Mouse (Mus musculus) frontal cortex, postnatal 10 days (tissue): ENCODE measurements around the gene Cradd.

ENCODE experiments used
- DNase-seq, 2 experiments: peaks; one replicate each; pipeline ENCODE4 v3.0.0; 2022; ENCODE audit warnings: low spot score in 2 of 2, mixed read lengths in 1 of 2

The Cradd gene

DNA sequence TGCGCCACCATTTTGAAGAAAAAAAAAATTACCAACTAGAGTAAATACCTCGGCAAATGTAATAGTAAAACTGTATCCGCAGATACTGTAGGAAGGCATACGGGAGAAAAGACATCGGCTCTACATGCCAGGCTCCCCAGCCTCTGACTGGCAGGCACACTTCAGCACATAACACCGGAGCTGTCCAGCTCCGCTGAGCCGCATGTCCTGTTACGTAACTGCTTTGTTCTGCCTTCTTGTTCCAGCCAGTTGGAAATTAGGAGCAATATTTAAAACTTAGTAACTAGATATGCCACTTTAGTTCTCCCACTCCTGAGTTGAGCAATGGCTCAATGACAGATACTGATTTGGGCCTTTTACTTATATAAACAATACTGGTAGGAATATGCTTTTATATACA, 48.4 kb downstream of the Cradd start:
- DNase-seq: no peak

DNA sequence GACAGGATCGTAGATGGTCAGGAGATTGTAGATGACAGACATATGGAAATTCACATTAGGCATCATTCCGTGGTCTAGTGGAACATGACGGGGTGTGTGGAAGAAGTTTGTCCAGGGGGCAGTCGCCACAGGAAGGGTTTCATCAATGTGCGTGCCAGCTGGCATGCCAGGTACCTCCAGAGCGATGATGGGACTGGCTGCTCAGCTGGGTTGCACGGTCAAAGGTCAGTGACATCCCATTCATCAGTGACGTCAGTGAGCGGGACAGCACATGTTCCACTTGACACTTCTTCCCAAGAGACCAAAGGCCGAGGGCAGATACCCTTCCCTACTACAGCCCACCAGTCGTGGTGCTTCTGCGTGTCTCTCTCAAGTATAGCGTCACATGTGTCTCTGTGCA, 50.7 kb downstream of the Cradd start:
- no peak for DNase-seq

DNA sequence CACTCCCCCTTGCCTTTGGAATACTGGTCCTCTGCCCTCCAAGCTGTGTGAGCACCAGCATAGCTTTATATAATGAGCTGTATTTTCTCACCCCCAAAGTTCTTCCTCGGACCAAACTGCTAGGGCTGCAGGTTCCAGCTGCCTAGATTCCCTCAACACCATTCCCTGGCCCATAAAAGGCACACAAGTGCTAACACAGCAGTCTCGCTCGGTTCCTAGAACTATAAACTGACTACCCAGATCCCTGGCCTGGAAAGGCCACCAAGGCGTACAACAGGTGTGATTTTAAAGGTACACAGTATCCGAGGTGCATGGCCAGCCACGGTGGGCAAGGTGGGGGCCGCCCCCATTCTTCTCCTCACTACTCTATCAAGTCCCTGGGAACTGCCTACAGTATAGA, 54.8 kb downstream of the Cradd start:
- DNase-seq: no peak

DNA sequence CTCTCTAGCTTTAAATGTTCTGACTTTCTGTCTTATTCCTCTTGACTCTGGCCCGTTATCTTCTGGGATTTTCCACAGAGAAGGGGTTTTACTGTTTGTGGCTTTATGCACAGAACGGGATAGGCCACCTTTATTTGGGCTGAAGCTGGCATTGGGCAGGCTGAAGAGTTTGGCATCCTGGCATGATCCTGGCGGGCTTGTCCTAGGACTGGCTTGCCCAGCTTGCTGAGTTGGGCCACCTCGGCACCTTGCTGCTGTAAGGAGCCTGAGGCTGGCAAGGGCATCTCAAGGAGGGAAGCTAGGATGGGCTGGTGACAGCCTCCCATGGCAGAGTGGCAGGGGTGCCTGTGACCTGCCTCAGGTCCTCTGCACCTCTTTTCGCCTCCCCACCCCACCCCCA, 55.6 kb downstream of the Cradd start:
- no peak for DNase-seq

DNA sequence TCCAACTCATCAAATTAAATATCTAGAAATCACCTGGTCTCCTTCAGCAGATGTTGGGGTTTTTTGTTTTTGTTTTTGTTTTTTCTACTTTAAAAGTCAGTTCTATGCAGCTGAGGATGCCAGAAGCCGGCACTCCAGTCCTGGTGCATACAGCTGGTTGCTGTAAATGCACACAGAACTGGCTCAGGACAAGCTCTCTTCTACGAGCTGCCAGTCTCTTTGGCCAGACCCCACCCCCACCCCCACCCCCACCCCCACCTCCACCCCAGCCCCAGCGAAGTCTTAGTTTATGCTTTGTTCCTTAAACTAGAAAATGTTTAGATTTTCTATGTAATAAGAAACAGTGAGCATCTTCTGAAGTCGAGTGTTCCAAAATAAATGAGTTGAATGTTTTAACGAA, 57.0 kb downstream of the Cradd start:
- DNase-seq: no peak

DNA sequence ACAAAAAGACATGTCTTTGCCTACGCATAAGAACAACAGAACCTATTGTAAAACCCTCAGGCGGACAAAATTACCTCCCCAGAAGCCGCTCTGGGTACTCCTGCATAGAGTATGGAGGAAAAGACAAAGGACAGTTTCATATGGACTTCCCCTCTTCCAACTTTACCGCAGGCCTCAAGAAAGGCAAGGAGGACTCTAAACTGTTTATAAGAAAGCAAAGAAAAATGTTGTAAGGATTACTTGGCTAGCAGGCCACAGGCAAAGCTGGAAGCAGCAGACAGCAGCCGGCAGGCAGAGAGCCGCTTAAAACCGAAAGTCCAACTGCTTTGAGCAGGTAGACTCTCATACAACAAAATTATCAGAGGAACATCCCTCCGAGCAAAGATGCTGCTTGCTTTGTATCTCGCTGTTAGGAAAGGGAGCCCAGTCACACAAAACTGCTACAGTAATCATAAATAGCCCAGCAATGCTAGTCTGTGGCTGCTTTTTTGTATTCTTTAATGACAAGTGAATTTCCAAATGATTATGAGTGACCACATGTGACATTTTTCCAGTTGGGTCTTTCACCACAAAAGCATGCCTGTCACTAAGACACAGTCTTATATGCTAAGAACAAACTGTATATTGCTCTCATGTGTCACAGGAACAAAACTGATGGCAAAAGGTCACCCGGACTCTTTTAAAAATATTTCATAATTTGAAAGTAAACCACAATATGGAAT, 57.7 kb downstream of the Cradd start:
- DNase-seq: no peak

DNA sequence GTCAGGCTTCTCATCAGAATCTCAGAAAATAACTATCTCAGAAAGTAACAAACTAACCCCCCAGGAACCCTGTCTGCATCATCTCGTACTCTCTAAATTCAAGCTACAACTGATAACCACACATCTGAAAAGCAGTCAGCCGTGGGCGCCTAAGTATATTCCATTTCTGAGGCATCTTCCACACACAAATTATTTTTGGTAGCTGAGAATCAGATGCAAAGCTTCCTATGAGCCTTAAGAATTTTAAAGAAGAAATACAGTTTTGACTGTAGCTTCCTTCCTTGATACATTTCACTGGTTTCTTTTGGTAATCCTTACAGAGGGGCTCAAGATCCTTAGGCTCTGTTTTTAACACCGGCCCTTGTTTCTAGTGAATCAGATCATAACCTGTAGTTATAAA, 58.4 kb downstream of the Cradd start:
- DNase-seq: no peak

DNA sequence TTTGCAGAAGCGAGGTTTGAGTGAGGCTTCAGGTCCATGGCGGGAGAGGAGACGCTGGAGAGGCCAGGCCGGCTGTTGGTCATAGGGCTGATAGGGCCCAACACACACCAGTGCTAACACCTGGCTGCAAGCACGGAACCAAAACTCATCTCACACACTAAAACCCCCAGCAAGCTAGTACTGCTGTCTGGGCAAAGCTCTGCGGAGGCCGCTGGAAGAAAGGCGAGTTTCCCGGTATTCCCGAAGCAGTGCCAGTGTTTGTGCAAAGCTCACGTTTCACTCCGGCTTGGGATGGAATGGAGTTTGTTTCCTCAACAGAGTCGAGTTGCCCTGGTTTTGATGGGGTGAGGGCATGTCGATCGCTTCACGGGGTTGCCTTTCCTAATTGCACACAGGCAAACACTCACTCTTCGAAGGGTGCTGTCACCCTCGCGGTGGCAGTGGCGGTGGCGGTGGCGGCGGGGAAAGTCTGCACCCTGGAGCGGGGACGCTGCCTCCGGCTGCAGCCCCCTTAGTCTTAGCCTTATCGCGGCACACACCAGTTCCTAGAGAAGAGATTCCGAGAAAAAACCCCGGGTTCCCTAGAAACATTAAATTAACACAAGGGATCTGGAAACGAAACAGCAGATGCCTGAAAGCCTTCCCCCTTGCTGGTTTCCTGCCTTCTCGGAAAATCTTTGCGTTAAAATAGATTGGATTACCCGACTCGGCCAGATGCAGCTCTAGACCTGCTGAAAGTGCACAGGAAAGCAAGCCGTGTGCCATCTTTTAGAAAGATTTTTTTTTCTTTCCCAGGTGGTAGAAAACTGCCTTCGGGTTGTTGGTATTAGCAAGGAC, 59.2 kb downstream of the Cradd start:
- peak in 1 of 2 experiments; percentile 47 for DNase-seq

DNA sequence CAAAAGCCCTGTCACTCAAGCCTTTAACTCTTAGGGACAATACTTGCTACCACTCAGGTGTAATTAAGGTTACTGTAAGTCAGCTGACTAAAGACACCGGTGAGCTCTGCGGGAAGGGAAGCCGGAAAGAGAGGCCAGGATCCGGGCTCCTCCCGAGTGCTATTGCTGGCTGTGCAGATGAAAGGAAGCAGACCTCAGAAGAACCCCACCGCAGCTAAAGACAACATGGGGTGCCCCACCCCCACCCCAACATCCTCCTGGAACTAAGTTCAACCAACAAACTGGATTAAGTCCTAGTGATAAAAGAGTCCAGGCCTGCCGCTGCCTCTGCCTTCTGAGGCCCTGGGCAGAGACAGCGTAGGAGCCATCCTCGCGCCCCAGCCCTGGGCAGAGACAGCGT, 61.5 kb downstream of the Cradd start:
- DNase-seq: no peak

DNA sequence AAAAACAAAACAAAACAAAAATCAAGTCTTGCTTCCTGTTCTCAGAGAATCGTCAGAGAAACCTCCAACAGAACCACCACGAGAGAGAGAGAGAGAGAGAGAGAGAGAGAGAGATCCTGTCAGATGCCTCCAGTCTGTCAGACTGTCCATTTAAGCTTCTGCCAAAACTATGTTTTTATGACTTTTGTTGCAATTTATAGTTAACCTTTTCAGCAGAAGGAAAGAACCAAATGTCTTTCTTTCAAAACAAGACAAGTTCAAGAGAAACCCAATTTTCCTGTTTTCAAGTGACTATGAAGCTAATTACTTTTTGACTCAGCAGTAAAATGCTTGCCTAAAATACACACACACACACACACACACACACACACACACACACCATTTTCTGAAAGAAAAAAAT, 62.7 kb downstream of the Cradd start:
- DNase-seq: no peak

DNA sequence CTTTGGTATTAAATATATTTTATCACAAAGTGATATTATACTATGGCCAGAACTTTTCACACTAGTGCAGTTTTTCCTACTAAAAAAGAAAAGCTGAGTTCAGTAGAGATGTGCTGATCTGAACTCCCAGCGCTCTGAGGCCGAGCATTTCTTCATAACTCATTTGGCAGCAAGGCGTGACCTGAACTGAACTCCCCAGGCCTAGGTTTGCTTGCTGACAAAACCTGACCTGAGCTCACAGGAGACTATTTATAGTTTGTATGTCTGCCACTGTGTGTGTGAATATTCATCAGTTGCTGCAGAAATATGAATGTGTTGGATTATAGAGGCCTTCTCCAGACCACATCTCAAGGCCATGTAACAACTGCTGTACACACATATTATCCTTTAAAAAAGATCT, 63.5 kb downstream of the Cradd start:
- no peak for DNase-seq

DNA sequence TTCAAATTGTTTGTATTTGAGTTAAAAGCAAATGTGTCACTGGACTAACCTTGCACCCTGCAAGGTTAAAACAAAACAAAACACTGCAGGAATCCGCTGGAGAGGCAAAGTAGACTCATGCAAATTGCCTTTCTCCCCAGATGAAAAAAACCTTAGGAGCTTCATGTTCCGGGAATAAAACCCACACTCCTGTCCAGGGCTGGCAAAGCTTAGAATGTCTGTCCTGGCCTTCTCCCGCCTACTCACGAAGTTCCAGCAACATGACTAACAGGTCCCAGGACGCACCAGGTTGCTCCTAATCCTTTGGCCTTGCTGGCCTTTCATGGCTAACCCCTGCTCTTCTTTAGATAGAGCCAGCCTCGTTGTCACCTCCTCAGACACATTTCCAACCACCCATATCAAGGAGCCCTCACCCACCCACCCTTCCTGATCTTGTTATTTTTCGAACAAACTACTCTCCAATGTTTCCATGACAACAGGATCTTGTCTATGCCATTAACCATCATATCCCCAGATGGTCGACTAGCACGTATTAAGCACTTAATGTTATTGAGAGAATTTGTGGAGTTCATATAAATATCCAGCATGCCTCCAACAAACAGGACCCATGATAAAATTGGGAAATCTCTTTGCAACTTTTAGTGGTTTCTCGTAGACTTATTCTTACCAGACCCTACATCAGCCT, 65.3 kb downstream of the Cradd start:
- DNase-seq: no peak

DNA sequence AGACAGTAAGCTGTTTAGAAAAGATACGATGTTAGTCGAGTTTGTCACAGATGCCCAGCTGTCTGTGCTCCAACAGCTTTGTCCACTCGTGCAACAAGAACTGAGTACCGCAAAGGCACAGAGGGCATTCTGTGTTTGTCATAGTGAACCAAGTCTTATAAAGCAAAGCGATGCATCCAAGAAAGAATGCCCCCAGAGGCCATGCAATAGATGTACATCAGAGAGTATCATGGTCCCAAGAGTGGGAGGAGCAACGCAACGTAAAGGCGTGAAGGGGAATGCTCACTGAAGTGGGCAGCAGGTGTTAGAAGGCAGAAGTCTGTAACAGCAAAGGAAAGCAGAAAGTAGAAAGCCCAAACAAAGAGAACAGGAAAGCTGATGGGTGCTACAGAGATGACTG, 66.0 kb downstream of the Cradd start:
- DNase-seq: no peak

DNA sequence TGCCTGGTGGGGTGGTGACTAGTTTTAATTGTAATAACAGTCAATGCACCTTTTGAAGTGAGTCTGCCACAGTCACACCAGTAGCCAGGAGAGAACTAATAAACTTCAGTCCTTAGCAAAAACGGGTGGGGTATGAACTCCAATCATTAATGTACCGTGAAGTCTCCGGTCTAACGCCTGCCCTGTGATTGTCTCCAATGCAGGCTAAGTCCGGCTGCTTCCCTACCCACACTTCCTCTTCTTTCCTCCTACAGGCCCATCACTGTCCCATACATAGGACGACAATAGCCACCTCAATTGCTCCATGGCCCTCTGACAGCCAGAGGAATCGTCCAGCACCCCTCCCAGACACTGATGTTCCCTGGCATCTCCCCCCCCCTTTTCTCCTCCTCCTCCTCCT, 67.8 kb downstream of the Cradd start:
- no peak for DNase-seq

DNA sequence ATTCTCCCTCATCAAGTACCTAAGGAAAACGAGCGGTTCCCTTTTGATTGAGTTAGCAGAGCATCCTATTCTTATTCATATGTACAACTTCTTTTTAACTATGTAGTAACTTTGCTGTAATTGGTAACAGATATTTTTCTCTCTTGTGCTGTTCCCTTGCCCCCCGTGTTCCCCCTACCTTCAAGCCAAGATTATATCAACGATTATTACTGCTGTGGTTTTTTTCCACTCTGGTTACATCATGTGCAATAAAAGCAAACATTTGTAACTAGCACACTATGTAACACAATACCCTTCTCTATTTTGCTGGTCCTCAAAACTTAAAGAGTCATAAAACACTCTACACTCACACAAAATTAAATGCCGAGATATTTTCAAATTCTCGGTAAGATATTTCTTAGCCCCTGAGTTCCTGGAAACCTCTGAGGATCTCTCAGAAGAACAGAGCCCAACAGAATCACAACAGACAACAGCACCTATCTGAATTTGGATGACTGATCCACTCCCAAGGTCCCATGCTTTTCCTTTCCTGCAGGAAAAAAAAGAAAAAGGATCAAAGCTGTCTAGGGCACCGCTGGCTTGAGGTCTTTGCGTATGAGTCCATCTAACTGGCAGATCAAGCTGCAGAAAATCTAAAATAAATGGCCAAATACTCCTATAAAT, 68.8 kb downstream of the Cradd start:
- DNase-seq: no peak

DNA sequence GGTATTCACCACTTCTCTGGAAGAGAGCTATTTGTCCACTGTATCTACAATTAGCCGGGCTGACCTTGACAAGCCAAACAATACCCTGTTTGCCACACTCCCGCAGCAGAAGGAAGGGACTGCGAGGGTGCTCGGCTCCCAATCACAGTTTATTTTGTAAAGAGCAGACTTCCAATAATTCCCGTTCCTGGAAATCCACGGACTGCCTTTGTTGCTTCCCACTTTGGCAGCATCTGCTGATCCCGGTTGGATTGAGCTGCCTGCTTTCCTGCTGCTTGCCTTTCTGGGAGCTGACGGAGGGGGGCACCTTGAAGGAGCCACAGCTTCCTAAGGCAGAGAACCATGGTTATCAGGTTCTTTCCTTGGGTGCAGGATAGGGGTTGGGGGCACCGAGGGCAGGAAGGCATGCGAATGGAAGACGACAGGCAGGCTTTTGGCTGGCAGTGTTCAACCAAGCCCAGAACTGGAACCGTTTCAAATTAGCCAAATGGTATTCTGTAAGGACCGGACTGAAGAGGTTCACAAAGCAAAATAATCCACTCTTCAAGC, 69.4 kb downstream of the Cradd start:
- no peak for DNase-seq

DNA sequence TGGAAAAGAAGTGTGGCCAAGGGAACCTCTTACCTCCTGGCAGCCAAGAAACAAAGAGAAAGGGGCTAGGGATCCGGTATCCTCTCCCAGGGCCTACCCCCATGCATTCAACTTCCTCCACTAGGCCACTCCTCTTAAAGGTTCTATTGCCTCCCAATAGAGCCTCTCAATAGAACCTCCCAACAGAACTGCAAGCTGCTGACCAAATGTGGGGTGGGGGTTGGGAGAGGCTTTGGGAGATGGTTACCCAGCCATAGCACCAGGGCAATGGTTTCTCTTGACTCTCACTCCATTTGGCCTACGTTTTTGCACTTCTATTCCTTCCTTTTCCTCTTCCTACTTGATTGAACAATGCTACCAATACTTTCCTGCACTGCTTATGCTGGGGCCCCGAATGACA, 69.9 kb downstream of the Cradd start:
- no peak for DNase-seq

DNA sequence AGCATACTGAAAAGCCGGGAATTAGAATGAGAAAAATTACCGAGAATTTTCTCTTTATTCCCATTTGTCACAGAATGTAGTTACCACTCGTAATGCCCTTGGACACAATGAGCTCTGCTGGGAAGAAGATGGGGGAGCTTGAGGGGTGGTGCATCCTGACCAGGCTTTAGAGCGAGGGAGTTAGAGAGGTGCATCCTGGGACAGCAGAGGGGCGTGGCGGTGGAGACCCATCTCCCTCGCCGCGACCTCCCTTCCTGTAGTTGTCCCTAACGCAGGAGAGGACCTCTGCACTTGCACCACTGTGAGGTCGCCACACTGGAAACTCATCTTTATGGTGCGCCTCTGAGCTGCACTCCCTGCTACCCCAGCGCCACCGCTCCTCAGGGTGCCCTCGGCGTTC, 72.3 kb downstream of the Cradd start:
- DNase-seq: no peak

DNA sequence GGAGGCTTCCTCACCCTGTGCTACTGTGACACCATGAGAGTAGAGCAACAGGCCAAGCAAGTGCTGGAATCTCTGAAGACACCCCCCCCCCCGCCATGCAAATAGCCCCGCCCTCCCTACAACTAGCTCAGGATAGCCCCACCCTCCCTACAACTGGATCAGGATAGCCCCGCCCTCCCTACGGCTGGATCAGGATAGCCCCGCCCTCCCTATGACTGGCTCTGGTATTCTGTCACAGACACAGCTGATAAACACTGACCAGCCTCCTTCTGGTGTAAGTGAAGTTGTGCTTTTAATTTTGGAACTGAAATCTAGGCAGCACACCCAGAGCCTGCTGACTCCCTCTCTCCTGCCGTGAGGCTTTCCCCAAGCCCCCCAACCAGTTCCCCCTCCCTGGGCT, 75.6 kb downstream of the Cradd start:
- no peak for DNase-seq

DNA sequence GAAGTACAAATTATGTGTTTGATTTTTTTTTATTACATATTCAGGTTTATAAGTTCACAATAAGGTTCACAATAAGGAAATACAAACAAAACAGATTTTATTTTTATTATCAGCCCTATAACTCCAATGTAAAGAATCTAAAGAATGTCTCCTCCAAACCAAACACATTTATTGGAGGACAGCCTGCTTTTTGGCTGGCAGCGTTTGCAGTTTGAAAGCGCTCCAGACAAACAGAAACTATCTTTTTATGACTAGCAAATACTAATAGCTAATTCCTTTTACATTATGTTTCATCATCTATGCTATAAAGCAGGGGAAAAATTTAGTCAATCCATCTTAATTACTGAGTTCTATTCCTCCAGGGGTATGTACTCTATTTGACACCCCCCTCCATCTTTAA, 77.2 kb downstream of the Cradd start:
- no peak for DNase-seq

DNA sequence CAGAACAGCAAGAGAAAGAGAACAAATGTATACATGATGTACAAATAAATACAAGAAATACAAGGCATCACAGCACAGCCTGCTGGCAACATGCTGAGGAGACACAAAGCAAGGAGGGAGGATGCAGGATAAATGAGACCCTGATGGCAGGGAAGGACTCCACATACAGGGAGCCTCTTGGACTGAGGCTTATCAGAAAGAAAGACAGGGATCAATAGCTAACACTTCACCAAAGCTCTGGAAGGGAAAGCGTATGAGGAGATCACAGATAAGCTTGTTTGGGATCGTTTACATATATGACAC, 78.3 kb downstream of the Cradd start:
- no peak for DNase-seq

DNA sequence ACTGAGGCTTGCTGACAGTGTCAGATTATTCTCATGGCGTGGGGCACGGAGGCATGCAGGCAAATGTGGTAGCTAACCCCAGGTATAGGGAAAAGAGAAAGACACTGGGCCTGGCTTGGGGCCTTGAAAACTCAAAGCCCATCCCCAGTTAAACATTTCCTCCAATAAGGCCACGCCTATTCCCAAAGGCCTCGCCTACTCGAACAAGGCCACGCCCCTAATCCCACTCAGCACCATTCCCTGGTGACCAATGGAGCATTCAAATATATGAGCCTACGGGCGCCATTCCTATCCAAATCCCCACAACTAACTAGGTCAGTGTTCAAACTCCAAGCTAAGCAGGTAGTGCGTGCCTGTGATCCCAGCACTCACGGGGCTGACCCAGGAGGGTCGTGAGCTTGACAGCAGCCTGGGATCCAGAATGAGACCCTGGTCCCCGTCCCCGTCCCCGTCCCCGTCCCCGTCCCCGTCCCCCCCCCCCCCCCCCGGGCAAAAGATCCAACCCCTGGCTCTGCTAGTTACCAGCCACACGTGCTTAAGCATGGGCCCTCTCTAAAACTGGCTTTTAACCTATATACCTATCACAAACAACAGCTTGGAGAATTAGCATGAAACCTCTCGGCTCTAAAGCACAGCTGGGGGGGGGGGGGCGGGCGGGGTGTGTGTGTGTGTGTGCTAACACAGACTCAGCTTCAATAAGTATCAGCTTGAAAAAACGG, 78.8 kb downstream of the Cradd start:
- no peak for DNase-seq
